Mouse (Mus musculus) megakaryocyte, embryonic 14.5 days (primary cell): ENCODE measurements around the gene Uts2. TPM values are rescaled to one million over a fixed set of nuclear protein-coding genes. Genes with fewer than 3 reads are reported as not detected.

Experiments
- H3K27me3 ChIP-seq: replicated peaks from 2 replicates; pipeline ENCODE3; 2012; ENCODE audit warnings: inconsistent platforms
- H3K36me3 ChIP-seq: replicated peaks from 2 replicates; pipeline ENCODE3; 2012; ENCODE audit warnings: low read length, inconsistent platforms, mixed read lengths
- H3K4me1 ChIP-seq: 2 replicates; pipeline ENCODE4 v1.6.1; 2012; ENCODE audit warnings: inconsistent platforms
- H3K4me3 ChIP-seq: replicated peaks from 2 replicates; pipeline ENCODE3; 2012; ENCODE audit warnings: moderate library complexity, mild to moderate bottlenecking, inconsistent platforms
- H3K9me3 ChIP-seq: 2 replicates; pipeline ENCODE4 v1.6.1; 2012; ENCODE audit warnings: inconsistent platforms
- FLI1 ChIP-seq: IDR thresholded peaks from 2 replicates; pipeline ENCODE4 v1.6.1; 2012; ENCODE audit warnings: low read length, inconsistent platforms, mixed read lengths
- GATA1 ChIP-seq: IDR thresholded peaks from 3 replicates; pipeline ENCODE4 v1.6.1; 2012; ENCODE audit warnings: mixed read lengths, low read length, inconsistent platforms, borderline replicate concordance
- polyA plus RNA-seq: library from polyadenylated mRNA; stranded (reverse); fragments of >175 nt; gene quantifications from 2 replicates; pipeline ENCODE4 v1.2.3, GENCODE M21; 2012; ENCODE audit warnings: low replicate concordance; ENCODE audit not compliant: insufficient read depth

Uts2 gene
- polyA plus RNA-seq, 1 experiment: not detected

GRCm38 (mm10) chr4:151044037-151044943 is 47.4 kb downstream of the Uts2 start, which contains the start of gene Per3:
Gene Per3, minus strand, starts transcription at chr4:151044665.
- Histone ChIP-seq H3K36me3 (peaks cover 54% of the 10 kb centered on the region), H3K9me3 (no peaks in the 10 kb centered on the region), H3K27me3 (no peaks in the 10 kb centered on the region), H3K4me3 (peak within 1 kb of the TSS; percentile 97), H3K4me1 (peaks cover 45% of the 10 kb centered on the region)
- no peak for TF ChIP-seq FLI1
- no peak for TF ChIP-seq GATA1

GRCm38 (mm10) chr4:151044944-151045570 is 48.2 kb downstream of the Uts2 start:
- no peaks in the 10 kb centered on the region for H3K27me3 ChIP-seq
- H3K4me3 ChIP-seq: peak overlapping the region; percentile 97
- no peaks in the 10 kb centered on the region for H3K9me3 ChIP-seq
- H3K4me1 ChIP-seq: peaks cover 45% of the 10 kb centered on the region
- TF ChIP-seq GATA1 (no peak), FLI1 (no peak)
- H3K36me3 ChIP-seq: peaks cover 54% of the 10 kb centered on the region

GRCm38 (mm10) chr4:151046524-151046923 is 49.6 kb downstream of the Uts2 start:
- no peak for TF ChIP-seq GATA1
- TF ChIP-seq FLI1: no peak
- H3K36me3 ChIP-seq: peaks cover 54% of the 10 kb centered on the region

GRCm38 (mm10) chr4:151051162-151051561 is 54.3 kb downstream of the Uts2 start:
- Histone ChIP-seq H3K4me1 (peaks cover 45% of the 10 kb centered on the region), H3K27me3 (no peaks in the 10 kb centered on the region), H3K36me3 (peaks cover 95% of the 10 kb centered on the region), H3K9me3 (no peaks in the 10 kb centered on the region), H3K4me3 (no peak overlapping the region)
- TF ChIP-seq FLI1 (no peak), GATA1 (no peak)

More at GRCm38 (mm10) chr4:151046524-151046923, 49.6 kb downstream of the Uts2 start:
- H3K27me3 ChIP-seq: no peaks in the 10 kb centered on the region
- no peaks in the 10 kb centered on the region for H3K9me3 ChIP-seq
- no peak overlapping the region for H3K4me3 ChIP-seq
- H3K4me1 ChIP-seq: peaks cover 46% of the 10 kb centered on the region

Other genes starting within 250 kb of the Uts2 start
- gene Errfi1, start 143.2 kb upstream of the Uts2 start, polyA plus RNA-seq: 0.06 TPM in 1 of 2 replicates, not detected in the other
- gene Park7, start 82.7 kb upstream of the Uts2 start, polyA plus RNA-seq: 90.4 and 277 TPM in 2 replicates
- gene Tnfrsf9, start 82.5 kb upstream of the Uts2 start, polyA plus RNA-seq: 1.0 TPM in 1 of 2 replicates, not detected in the other
- gene Per3, start 47.6 kb downstream of the Uts2 start, polyA plus RNA-seq: 8.0 and 11.8 TPM in 2 replicates
- 1.5 and 1.6 TPM in 2 replicates for gene Vamp3, start 60.9 kb downstream of the Uts2 start, polyA plus RNA-seq
- gene Gm13090, start 92.5 kb downstream of the Uts2 start, polyA plus RNA-seq: not detected in 2 replicates